Mouse (Mus musculus): ENCODE data around the gene Enpp7. TPM values are rescaled to one million over a fixed set of nuclear protein-coding genes. Genes with fewer than 3 reads are reported as not detected.

Gene Enpp7
- polyA plus RNA-seq, 1 experiment from 2014 or later = not detected

DNA sequence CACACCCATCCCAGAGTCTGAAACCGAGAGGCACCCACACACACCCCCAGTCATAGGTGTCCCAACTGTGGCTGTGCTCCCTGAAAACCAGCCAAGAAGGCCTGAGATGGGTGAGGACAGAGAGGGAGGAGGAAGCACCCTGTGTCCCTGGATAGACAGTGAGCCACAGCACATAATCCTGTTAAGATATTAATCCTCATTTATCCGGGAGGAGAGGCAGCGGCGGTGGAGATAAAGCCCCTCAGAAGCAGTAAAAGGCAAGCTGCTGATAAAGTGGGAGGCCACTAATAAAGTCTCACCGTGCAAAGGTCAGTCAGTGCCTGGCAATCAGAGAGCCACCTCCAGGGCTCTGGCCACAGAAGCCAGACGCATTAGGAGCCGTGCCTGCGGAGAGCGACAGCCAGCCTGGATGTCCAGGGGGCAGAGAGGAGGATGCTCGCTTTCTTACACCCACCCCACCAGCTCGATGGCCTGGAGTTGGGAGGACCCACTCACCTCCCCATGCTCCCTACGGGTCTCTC, 5.3 kb upstream of the Enpp7 start:
- Histone ChIP-seq H3K9ac (ENCODE audit: low read depth, low read length) (no peak overlapping the region), H3K36me3 (ENCODE audit: control insufficient read depth, insufficient read depth, low read length) (no peaks in the 10 kb centered on the region), H3K4me1 (ENCODE audit: control insufficient read depth, insufficient read depth, low read depth, low read length) (no peaks in the 10 kb centered on the region; the same call in 1 of the 2 replicates), H3K4me3 (ENCODE audit: low read length) (no peak overlapping the region), H3K9me3 (ENCODE audit: control insufficient read depth, low read length) (no peaks in the 10 kb centered on the region), H3K27me3 (replicated peaks; ENCODE audit: control insufficient read depth, insufficient read depth, low read length) (no peaks in the 10 kb centered on the region; the same call in 1 of the 2 replicates), H3K4me2 (ENCODE audit: low read length) (no peak overlapping the region), H3K27ac (ENCODE audit: low read depth, low read length) (no peak overlapping the region)
- no peak for ATAC-seq
- 67% methylated on average over 12 of the region's 12 CpGs for WGBS

DNA sequence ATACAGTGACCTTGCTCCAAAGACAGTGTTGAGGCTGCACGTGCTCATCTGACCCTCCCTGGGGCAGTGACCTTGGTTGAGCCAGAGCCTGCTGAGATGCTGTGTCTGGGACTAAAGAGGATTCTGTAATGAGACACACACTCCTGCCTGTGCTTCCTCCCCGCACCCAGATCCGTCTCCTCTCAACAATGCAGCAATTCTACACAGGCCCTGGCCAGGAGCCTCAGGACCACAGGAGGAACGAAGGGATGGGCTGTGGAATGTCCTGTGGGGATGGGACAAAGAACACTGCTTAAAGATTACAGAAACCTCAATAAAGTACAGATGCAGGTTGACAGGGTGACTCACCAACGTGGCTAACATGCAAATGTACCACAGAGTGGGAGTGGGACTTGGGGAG, 2.4 kb upstream of the Enpp7 start:
- WGBS = 44% methylated on average over 5 of the region's 5 CpGs
- no peak overlapping the region for H3K4me3 ChIP-seq (ENCODE audit: low read length)
- H3K4me2 ChIP-seq (ENCODE audit: low read length) = no peak overlapping the region
- no peak for ATAC-seq
- no peak overlapping the region for H3K27ac ChIP-seq (ENCODE audit: low read depth, low read length)
- H3K9me3 ChIP-seq (ENCODE audit: control insufficient read depth, low read length) = no peaks in the 10 kb centered on the region
- H3K27me3 ChIP-seq (replicated peaks; ENCODE audit: control insufficient read depth, insufficient read depth, low read length) = no peaks in the 10 kb centered on the region
- H3K36me3 ChIP-seq (ENCODE audit: control insufficient read depth, insufficient read depth, low read length) = no peaks in the 10 kb centered on the region
- no peak overlapping the region for H3K9ac ChIP-seq (ENCODE audit: low read depth, low read length)
- no peaks in the 10 kb centered on the region; the same call in 1 of the 2 replicates for H3K4me1 ChIP-seq (ENCODE audit: control insufficient read depth, insufficient read depth, low read depth, low read length)

DNA sequence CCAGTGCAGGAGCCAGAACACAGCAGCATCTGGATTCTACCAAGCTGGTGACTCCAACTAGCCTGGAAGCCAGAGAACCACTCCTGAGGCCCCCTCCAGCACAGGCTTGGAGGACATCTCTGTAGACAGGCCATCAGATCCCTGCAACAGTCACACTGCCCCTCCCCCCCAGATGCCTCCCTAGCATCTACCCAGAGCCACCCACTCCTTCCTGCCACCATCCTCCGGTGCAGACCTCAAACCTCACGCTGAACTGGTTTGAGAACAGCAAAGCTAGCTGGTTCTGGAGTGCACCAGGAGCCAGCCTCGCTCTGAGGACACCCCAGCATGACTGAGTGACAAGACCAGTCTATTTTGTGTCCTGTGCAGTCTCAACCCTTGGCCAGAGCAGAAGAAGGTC, 4.8 kb downstream of the Enpp7 start:
- ATAC-seq = no peak
- Histone ChIP-seq H3K36me3 (ENCODE audit: control insufficient read depth, insufficient read depth, low read length) (no peaks in the 10 kb centered on the region), H3K27ac (ENCODE audit: low read depth, low read length) (no peak overlapping the region), H3K4me3 (ENCODE audit: low read length) (no peak overlapping the region), H3K4me1 (ENCODE audit: control insufficient read depth, insufficient read depth, low read depth, low read length) (peaks cover 5% of the 10 kb centered on the region; the same call in 1 of the 2 replicates), H3K27me3 (replicated peaks; ENCODE audit: control insufficient read depth, insufficient read depth, low read length) (no peaks in the 10 kb centered on the region), H3K9me3 (ENCODE audit: control insufficient read depth, low read length) (no peaks in the 10 kb centered on the region), H3K4me2 (ENCODE audit: low read length) (no peak overlapping the region), H3K9ac (ENCODE audit: low read depth, low read length) (no peak overlapping the region)
- WGBS = 62% methylated on average over 3 of the region's 3 CpGs

DNA sequence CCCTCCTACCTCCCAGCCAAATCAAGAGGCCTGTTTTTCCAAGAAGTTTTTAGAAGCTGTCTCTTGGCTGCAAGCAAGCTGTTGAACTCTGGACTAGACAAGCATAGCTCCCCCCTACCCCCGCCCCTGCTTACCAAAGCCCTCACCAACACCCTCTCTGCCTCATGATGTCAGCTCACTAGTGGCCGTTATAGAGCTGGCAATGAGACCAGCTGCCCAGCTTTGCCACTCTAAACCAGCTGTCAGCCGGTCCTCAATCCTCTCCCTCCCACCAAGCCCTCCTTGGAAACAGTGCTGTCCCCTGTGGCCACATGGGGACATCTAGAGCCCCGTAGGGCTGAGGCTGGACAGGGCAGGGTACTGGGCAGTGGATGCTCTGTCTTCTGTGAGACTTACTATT, 7.5 kb downstream of the Enpp7 start:
- Histone ChIP-seq H3K4me2 (ENCODE audit: low read length) (no peak overlapping the region), H3K9ac (ENCODE audit: low read depth, low read length) (peak overlapping the region; percentile 38), H3K4me1 (ENCODE audit: control insufficient read depth, insufficient read depth, low read depth, low read length) (peaks cover 24% of the 10 kb centered on the region), H3K4me3 (ENCODE audit: low read length) (no peak overlapping the region), H3K27me3 (replicated peaks; ENCODE audit: control insufficient read depth, insufficient read depth, low read length) (no peaks in the 10 kb centered on the region), H3K27ac (ENCODE audit: low read depth, low read length) (no peak overlapping the region), H3K9me3 (ENCODE audit: control insufficient read depth, low read length) (no peaks in the 10 kb centered on the region), H3K36me3 (ENCODE audit: control insufficient read depth, insufficient read depth, low read length) (no peaks in the 10 kb centered on the region)
- ATAC-seq = no peak
- WGBS = 30% methylated on average over 4 of the region's 4 CpGs

DNA sequence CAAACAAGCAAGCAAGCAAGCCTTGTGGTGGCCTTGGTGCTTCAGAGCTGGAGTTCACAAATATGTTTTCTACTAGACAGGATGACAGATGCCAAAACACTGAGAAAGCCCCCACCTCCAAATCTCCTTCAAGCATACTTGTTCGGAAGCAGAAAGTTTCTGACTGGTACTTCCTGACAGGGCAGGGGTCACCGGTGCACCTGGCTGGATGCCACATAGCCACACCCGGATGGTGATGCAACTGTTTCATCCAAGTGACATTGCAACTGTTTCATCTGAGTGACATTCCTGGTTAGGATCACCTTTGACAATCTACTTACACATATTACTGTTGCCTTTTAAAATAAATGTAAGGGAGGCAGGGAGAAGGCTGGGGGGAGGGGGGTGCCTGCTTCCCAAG, 9.2 kb downstream of the Enpp7 start:
- Histone ChIP-seq H3K27me3 (replicated peaks; ENCODE audit: control insufficient read depth, insufficient read depth, low read length) (no peaks in the 10 kb centered on the region), H3K36me3 (ENCODE audit: control insufficient read depth, insufficient read depth, low read length) (no peaks in the 10 kb centered on the region), H3K9ac (ENCODE audit: low read depth, low read length) (no peak overlapping the region), H3K4me1 (ENCODE audit: control insufficient read depth, insufficient read depth, low read depth, low read length) (peaks cover 24% of the 10 kb centered on the region), H3K4me3 (ENCODE audit: low read length) (no peak overlapping the region), H3K27ac (ENCODE audit: low read depth, low read length) (no peak overlapping the region), H3K9me3 (ENCODE audit: control insufficient read depth, low read length) (no peaks in the 10 kb centered on the region), H3K4me2 (ENCODE audit: low read length) (no peak overlapping the region)
- no peak for ATAC-seq
- 78% methylated on average over 3 of the region's 3 CpGs for whole genome bisulfite sequencing

DNA sequence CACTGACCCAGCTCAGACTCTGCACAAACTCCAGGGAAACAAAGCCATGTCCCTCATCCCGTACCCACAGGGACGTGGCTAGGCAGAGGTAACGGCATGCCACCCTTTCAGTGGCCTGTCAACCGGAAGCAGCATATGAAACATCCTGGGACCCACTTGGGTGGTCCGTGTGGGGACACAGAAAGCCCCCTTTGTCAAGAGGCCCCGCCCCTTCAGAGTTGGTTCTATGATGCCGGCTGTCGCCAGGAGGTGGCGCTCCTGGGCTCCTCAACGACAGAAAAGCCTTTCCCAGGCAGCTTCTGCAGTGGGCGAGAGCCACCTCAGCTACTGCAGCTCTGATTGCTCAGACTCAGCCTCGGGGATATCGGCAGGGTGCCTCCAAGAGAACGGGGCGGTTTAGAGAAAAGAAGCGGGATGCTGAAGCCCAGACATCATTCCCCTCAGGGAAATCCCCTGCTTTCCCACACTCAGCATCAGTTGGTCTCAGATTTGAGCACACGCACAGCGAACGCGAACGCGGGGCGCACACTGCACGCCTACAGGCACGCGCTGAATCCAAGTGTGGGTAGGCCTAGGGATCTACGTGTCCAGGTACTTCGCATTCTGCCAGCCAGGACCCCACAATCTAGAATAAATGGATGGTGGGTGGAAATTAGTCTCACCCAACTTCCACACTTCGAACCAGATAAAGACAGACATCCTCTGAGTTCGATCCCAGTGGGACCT, 10.7 kb downstream of the Enpp7 start:
- peaks cover 24% of the 10 kb centered on the region for H3K4me1 ChIP-seq (ENCODE audit: control insufficient read depth, insufficient read depth, low read depth, low read length)
- no peaks in the 10 kb centered on the region for H3K27me3 ChIP-seq (replicated peaks; ENCODE audit: control insufficient read depth, insufficient read depth, low read length)
- H3K9ac ChIP-seq (ENCODE audit: low read depth, low read length) = peak overlapping the region; percentile 52
- peak overlapping the region; percentile 76 for H3K27ac ChIP-seq (ENCODE audit: low read depth, low read length)
- peak overlapping the region; percentile 61 for H3K4me2 ChIP-seq (ENCODE audit: low read length)
- H3K4me3 ChIP-seq (ENCODE audit: low read length) = peak overlapping the region; percentile 31
- peak; percentile 83 for ATAC-seq
- 7% methylated on average over 30 of the region's 30 CpGs for WGBS
- H3K9me3 ChIP-seq (ENCODE audit: control insufficient read depth, low read length) = no peaks in the 10 kb centered on the region
- H3K36me3 ChIP-seq (ENCODE audit: control insufficient read depth, insufficient read depth, low read length) = no peaks in the 10 kb centered on the region

DNA sequence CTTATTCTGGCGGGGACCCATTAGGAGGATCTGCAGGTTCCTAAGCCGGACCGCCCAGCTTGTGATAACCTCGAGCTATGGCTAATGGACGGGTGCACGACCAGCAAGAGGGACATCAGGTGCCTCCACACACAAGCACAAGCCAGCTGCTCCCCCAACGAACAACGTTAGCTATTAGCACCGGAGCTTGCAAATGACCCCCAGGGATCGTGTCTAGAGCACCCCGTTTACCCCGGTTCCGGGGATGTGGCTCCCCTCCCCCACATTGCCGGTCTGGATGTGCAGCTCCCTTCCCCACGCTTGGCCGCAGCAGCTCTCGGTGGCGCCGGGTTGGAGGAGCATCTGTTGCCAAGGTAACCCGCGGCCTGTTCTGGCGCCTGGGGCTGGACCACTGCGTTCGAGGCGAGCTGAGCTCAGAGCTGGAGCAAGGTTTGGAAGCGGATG, 11.4 kb downstream of the Enpp7 start:
- peak overlapping the region; percentile 31 for H3K4me3 ChIP-seq (ENCODE audit: low read length)
- peak overlapping the region; percentile 76 for H3K27ac ChIP-seq (ENCODE audit: low read depth, low read length)
- ATAC-seq = peak; percentile 76
- H3K9ac ChIP-seq (ENCODE audit: low read depth, low read length) = peak overlapping the region; percentile 52
- WGBS = 1% methylated on average over 26 of the region's 26 CpGs
- H3K36me3 ChIP-seq (ENCODE audit: control insufficient read depth, insufficient read depth, low read length) = no peaks in the 10 kb centered on the region
- H3K27me3 ChIP-seq (replicated peaks; ENCODE audit: control insufficient read depth, insufficient read depth, low read length) = no peaks in the 10 kb centered on the region
- peaks cover 24% of the 10 kb centered on the region for H3K4me1 ChIP-seq (ENCODE audit: control insufficient read depth, insufficient read depth, low read depth, low read length)
- peak overlapping the region; percentile 61 for H3K4me2 ChIP-seq (ENCODE audit: low read length)
- no peaks in the 10 kb centered on the region for H3K9me3 ChIP-seq (ENCODE audit: control insufficient read depth, low read length)

DNA sequence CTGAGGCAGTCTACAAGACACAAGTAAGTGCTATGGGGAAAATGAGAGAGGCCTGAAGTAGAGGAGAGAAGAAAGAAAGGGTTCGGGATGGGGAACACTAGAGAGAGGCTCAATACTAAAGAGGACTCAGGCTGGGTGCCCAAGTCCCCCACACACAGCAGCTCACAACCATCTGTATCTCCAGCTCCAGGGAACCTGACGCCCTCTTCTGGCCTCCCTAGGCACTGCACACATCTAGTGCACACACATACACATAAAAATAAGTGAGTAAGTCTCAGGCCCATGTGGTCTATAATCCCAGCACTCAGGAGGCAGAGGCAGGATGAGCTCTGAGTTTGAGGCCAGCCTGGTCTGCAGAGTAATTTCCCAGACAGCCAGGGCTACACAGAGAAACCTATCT, 12.9 kb downstream of the Enpp7 start:
- Histone ChIP-seq H3K4me2 (ENCODE audit: low read length) (no peak overlapping the region), H3K4me3 (ENCODE audit: low read length) (no peak overlapping the region), H3K27me3 (replicated peaks; ENCODE audit: control insufficient read depth, insufficient read depth, low read length) (no peaks in the 10 kb centered on the region), H3K36me3 (ENCODE audit: control insufficient read depth, insufficient read depth, low read length) (no peaks in the 10 kb centered on the region), H3K4me1 (ENCODE audit: control insufficient read depth, insufficient read depth, low read depth, low read length) (peaks cover 19% of the 10 kb centered on the region), H3K9ac (ENCODE audit: low read depth, low read length) (no peak overlapping the region), H3K9me3 (ENCODE audit: control insufficient read depth, low read length) (no peaks in the 10 kb centered on the region), H3K27ac (ENCODE audit: low read depth, low read length) (no peak overlapping the region)
- ATAC-seq = no peak
- WGBS = 73% methylated on average over 2 of the region's 2 CpGs

DNA sequence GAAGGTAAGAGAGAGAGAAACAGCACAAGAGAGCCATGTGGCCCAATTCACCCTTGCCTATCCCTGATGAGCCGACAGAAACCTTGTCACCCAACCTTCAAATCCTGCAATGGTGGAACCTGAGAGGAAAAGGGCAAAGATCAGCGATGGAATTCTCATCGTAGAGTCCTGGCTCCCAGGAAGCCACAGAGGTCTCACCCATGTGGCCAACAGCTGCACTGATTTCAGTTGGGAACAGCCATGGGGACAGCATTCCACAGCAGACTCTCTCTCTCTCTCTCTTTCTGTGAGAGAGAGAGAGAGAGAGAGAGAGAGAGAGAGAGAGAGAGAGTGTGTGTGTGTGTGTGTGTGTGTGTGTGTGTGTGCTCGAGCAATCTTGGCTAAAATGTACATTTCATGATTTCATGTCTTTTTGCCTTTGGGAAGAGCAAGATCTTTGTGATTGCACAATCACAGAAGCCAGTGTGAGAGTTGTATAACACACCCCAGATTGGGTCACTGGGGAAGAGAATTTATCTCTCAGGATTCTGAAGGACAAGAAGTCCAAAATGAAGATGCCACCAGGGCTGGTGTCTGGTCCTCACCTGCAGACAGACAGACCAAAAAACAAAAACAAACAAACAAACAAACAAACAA, 13.6 kb downstream of the Enpp7 start:
- H3K36me3 ChIP-seq (ENCODE audit: control insufficient read depth, insufficient read depth, low read length) = no peaks in the 10 kb centered on the region
- no peaks in the 10 kb centered on the region for H3K9me3 ChIP-seq (ENCODE audit: control insufficient read depth, low read length)
- no peak overlapping the region for H3K27ac ChIP-seq (ENCODE audit: low read depth, low read length)
- no peaks in the 10 kb centered on the region for H3K27me3 ChIP-seq (replicated peaks; ENCODE audit: control insufficient read depth, insufficient read depth, low read length)
- no peak for ATAC-seq
- no peak overlapping the region for H3K9ac ChIP-seq (ENCODE audit: low read depth, low read length)
- H3K4me2 ChIP-seq (ENCODE audit: low read length) = no peak overlapping the region
- peaks cover 19% of the 10 kb centered on the region for H3K4me1 ChIP-seq (ENCODE audit: control insufficient read depth, insufficient read depth, low read depth, low read length)
- H3K4me3 ChIP-seq (ENCODE audit: low read length) = no peak overlapping the region
- 74% methylated on average over 4 of the region's 4 CpGs for WGBS
